Mouse (Mus musculus) left cerebral cortex, adult 11 months (tissue): ENCODE results near the gene Arhgef11.
"Not testable (repeated sequence)": the region's sequence is repeated elsewhere in the genome, so short reads cannot be mapped to it uniquely, and the experiment has no call there.

Experiments
- DNase-seq: peaks from one replicate; pipeline ENCODE4 v3.0.0; 2022; ENCODE audit warnings: low spot score

Gene Arhgef11

DNA sequence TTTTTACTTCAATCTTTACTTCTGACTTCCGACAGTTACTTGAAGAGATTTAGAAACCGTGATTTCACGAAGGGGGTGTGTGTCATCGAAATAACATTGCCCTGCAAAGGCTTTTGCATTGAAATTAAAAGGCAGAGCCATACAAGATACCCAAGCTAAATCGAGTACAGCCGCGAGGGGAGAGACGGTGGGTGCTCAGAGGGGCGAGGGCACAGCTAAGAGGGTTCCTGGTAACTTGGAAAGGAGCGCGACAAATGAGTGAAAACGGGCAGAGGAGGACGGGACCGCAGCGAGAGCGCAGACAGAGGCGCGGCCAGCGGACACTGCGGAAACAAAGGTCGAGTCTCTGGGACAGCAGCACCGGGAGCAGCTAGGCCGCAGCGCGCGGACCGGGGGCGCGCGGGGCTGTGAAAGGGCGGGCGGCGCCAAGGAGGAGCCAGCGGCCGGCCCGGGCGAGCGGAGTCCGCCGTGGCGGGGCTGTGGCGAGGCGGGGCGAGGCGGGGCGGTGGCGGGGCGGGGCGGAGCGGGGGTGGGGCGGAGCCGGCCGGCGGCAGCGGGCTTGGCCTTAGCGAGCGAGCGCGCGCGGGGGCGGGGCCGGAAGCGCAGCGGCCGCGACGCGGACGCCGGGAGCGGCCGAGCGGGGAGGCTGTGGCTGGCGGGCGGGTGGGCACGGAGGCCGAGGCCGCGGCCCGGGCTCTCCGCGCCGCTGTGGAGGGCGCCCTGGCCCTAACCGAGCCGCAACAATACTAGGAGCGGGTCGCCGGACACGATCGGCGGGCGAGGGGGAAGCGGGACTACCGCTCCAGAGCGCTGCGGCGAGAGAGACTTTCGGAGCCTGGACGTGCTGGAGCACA is at the start of gene Arhgef11:
Gene Arhgef11 (plus strand): TSS at position 603 of the 854 bp plus-strand sequence.
- peak; percentile 48 for DNase-seq

DNA sequence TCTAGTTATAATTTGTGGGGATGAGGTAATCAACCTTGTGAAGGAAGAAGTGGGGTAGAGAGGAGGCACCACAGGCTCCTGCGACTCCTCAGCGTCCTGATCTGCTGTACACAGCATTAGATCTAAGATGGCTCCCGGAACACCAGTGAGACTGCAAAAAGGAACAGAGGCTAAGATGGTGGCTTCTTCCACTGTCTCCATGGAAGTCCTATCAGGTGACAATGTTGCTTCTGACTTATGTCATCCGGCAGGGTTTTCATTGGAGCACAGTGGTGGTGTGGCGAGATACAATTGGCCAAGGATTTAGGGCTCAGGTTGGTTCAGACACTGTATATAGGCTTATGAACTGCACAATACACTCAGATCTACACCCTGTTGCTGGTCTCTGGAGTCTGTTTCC is 48.7 kb upstream of the Arhgef11 start:
- no peak for DNase-seq

DNA sequence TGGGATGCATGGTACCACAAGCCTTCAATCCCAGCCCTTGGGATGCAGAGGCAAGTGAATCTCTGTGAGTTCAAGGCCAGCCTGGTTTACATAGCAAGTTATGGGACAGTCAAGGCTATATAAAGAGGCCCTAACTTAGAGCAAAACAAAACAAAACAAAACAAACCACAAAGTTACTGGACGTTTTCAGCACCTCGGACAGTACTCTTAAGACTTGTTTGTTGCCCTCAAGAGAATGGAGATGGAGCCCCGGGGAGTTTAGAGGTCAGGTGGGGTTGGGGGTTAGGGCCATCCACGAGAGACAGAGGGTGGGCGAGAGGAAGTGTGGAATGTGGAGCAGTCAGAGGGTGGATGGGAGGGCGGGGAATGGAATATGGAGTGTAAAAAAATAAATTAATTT is 41.6 kb upstream of the Arhgef11 start:
- no peak for DNase-seq

DNA sequence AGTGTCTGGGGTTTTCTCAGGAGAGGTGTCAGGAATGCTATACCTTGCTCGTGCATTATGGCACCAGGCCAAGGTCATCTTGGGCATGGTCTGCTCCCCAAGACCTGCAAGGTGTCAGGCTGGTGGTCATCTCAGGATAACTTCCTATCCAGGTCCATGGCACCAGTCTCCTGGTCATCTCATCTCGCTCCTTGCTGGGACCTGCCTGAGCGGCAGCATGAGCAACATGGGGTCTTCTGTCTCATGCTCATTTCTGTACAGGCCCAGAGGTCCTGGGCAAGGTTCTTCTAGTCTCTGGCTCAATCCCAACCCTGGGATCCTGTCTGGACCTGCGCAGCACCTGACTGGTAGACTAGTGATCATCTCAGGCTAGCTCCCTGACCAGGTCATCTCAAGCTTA is 35.1 kb upstream of the Arhgef11 start:
- DNase-seq, result no peak

GRCm38 (mm10) chr3:87593793-87594192 is 23.6 kb upstream of the Arhgef11 start:
- no peak for DNase-seq

DNA sequence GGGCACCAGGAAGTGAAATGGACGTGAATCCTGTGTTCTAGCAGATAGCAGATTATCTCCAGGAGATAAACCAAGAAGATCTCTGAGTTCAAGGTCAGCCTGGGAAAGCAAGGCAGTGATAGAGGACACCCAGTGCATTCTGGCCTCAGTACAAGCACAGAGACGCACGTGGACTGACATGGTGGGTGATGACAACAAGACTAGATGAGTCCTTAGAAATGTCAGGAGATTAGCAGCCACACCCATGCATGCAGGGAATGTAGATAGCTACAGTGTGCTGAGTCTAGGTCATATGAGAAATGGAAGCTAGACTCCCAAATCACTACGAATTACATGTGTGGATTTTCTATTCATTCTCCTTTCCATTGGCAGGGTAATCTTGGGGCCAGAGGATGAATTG is 22.0 kb upstream of the Arhgef11 start:
- DNase-seq, result not testable (repeated sequence)

GRCm38 (mm10) chr3:87601077-87601476 is 16.3 kb upstream of the Arhgef11 start:
- not testable (repeated sequence) for DNase-seq

DNA sequence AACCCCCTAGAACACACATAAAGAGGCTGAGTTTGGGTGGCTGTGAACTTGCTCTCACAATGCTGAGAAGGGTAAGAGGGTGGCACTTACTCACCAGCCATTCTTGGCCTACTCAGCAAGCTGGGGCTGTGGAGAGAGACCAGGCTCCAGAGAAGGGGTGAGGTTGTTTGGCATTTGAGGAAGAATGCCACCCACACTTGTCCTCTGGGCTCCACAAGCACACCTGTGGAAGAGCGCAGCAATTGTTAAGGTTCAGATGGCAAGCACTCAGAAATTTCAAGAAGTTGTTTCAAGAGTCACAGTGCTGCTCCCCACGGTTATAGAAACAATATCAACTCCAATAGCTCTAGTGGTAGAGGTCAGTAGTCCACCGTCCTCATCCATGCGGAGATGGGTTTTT is 1.0 kb upstream of the Arhgef11 start:
- no peak for DNase-seq

DNA sequence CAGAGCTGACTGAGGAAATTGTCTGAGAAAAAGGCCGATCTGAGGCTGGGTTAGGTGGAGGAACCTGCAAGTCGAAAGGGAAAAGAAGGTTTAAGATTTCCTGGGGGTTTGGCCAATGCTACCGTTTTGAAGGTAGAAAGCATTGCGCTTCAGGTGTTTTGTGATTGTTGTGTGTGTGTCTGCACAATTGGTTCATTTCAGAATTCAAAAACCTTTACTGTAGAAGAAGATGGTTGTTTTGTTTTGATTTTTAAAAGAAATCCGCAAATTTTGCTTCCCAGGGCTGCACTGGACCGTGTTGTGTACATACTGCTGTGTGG is 412 bp downstream of the Arhgef11 start:
- no peak for DNase-seq

GRCm38 (mm10) chr3:87618240-87618639 is 881 bp downstream of the Arhgef11 start:
- no peak for DNase-seq

- no peak for DNase-seq
These were observed 1.8 kb downstream of the Arhgef11 start for GRCm38 (mm10) chr3:87618981-87619710.

- no peak for DNase-seq
These were observed 3.0 kb downstream of the Arhgef11 start for GRCm38 (mm10) chr3:87620218-87620891.

DNA sequence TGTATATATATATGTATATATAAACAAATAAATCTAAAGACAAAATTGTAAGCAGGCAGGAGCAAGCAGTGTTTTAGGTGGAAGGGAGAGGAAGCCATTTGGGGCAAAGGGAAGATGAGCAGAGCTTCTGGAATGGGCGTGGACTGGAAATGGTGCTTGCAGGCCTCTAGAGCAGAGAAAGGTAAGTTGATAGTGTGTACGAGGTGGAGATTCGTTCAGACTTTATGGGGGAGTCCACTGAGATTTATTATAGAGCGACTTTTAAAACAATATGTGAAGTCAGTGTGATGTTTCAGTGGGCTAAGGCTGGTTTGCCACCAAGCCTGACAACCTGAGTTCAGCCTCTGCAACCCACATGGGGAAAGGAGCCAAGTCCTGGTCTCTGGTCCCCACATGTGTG is 7.5 kb downstream of the Arhgef11 start:
- no peak for DNase-seq

- DNase-seq, result no peak
These were observed 13.5 kb downstream of the Arhgef11 start for GRCm38 (mm10) chr3:87630899-87631298.

GRCm38 (mm10) chr3:87631408-87631807 is 14.0 kb downstream of the Arhgef11 start:
- no peak for DNase-seq

DNA sequence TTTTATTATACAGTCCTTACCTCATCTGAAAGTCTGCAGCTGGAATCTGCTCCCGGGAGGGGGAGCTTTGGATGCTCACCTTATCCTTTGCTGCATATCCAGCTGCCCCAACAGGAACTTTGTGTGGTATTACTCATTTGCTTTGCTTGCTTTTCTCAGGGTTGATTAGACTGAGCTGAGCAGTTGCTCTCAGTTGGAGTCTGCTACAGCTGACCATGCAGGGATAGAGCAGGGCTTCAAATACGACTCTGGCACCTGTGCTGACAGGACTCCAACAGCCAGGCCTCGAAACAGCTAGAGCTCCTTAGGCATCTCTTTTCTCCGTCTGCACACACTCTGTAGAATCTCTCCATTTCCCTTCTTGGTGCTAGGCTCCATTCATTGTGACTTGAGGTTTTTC is 18.2 kb downstream of the Arhgef11 start:
- no peak for DNase-seq

- no peak for DNase-seq
These were observed 26.1 kb downstream of the Arhgef11 start for GRCm38 (mm10) chr3:87643453-87643852.

DNA sequence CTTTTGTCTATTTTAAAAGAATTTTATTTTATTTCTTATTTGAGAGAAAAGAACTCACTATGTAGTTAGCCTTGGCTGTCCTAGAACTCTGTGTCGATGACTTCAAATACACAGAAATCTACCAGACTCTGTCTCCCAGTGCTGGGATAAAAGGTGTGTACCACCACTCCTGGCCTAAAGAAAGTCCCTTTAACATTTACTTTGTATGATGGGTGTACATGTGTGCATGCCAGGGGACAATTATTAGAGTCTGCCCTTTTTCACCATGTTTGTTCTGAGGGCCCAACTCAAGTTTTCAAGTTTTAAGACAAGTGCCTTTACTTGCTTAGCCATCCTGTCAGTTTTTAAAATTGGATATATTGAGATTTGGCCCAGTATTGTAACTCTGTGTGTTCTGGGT is 28.8 kb downstream of the Arhgef11 start:
- DNase-seq, result no peak

DNA sequence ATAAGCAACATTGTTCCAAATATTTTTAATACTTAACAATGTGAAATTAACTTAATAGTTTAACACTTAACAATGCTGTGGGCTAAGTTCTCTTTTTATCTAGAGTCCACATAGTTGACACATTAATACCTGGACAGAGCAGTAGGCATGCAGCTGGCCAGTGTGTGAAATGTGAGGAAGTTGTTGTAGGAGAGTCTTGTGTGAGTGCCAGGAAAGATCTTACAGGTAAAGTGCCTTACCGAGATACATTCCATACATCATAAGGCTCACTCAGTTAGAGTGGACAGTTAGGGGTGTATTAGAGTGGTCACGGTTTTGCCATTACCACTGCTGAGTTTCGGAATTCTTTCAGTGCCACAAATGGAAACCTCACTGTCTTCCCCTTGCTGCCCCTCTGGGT is 31.7 kb downstream of the Arhgef11 start:
- no peak for DNase-seq

DNA sequence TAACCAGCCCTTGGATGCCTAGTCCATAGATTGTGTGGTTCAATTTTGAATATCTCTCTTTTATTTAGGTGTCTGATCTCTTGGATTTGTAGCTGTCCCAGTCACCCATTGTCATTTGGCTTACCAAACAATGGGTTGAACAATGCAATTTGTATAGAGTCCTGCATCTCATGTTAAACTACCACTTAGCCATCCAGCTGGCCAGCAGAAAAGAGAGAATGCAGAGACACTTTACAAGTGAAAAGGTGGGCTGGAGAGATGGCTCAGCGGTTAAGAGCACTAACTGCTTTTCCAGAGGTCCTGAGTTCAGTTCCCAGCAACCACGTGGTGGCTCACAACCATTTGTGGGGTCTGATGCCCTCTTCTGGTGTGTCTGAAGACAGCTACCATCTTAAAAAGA is 41.0 kb downstream of the Arhgef11 start:
- no peak for DNase-seq

- no peak for DNase-seq
These were observed 42.5 kb downstream of the Arhgef11 start for GRCm38 (mm10) chr3:87659692-87660429.

DNA sequence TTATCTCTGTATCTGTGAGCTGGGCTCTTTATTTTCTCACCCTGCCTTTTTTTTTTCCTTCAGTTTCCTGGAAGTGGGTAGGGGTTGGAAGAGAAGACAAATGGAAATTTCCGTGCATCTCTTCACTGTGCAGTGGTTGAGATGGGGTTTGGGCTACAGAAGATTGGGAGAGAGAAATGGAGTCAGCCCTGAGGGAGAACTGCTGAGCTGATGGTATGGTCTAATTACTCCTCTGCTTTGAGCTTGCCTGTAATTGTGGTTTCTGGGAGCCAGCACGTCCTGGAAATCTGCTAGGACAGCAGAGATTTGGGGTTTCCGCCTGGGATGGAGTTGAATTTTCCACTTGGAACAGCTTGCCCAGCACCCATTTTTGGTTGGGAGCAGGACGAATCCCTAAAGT is 43.1 kb downstream of the Arhgef11 start:
- no peak for DNase-seq
